Mouse (Mus musculus) thymus, adult 2 months (tissue): ENCODE data around the gene Cnih1.

Source experiments
- CTCF ChIP-seq: fragments of 200-500 bp; IDR thresholded peaks from 2 replicates; pipeline ENCODE4 v1.5.1; 2012; ENCODE audit warnings: mild to moderate bottlenecking, control low read depth, low read length, moderate library complexity, borderline replicate concordance; ENCODE audit not compliant: control insufficient read depth, poor library complexity, insufficient read depth; ENCODE audit errors: extremely low read depth
- POLR2A ChIP-seq: fragments of 200-500 bp; IDR thresholded peaks from 2 replicates; pipeline ENCODE4 v1.6.1; 2012; ENCODE audit warnings: mild to moderate bottlenecking, low read length, control low read depth, moderate library complexity; ENCODE audit not compliant: control insufficient read depth, poor library complexity, insufficient read depth; ENCODE audit errors: extremely low read depth

GRCm38 (mm10) chr14:46815640-46816039 lies 27.4 kb upstream of the Cnih1 start:
- no peak for TF ChIP-seq CTCF
- TF ChIP-seq POLR2A, result no peak
